Mouse (Mus musculus) adrenal gland, adult (tissue): ENCODE results near the gene Ncoa4.
"Not testable (repeated sequence)": the region's sequence is repeated elsewhere in the genome, so short reads cannot be mapped to it uniquely, and the experiment has no call there.

Source experiments
- DNase-seq, 2 experiments: peaks; one replicate each; pipeline ENCODE4 v3.0.0; 2022 to 2023; ENCODE audit warnings: low spot score in 1 of 2; ENCODE audit not compliant: inconsistent age in 2 of 2

Gene Ncoa4

GRCm38 (mm10) chr14:32159690-32160246 is at the start of gene Ncoa4:
Gene Ncoa4 (plus strand): TSS chr14:32159865.
- peak; percentile 98 to 100 for DNase-seq

- DNase-seq, result not testable (repeated sequence)
Measured at GRCm38 (mm10) chr14:32112124-32112523, 47.5 kb upstream of the Ncoa4 start.

GRCm38 (mm10) chr14:32120940-32121919 is 38.4 kb upstream of the Ncoa4 start:
- DNase-seq, result no peak

GRCm38 (mm10) chr14:32121920-32122315 is 37.7 kb upstream of the Ncoa4 start:
- peak in 1 of 2 experiments; percentile 68 for DNase-seq

- no peak for DNase-seq
Measured at GRCm38 (mm10) chr14:32124261-32124660, 35.4 kb upstream of the Ncoa4 start.

- DNase-seq, result not testable (repeated sequence)
Measured at GRCm38 (mm10) chr14:32125256-32125655, 34.4 kb upstream of the Ncoa4 start.

DNA sequence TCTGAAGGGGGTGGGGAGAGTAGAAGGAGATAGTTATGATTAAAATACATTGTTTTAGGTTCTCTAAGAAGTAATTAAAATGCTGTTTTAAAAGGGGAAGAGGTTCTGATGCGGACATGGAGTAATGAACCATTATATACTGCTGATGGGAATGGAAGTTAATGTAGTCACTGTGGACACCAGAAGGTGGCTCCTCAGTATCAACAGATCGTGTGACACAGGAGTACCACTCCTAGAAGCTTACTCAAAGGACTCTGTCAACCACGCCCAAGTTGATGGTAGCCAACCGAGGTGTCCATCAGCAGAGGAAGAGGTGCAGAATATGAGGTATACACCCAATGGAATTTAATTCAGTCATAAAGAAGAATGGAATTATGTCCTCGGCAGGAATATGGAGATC is 31.3 kb upstream of the Ncoa4 start:
- no peak for DNase-seq

- no peak for DNase-seq
Measured at GRCm38 (mm10) chr14:32131836-32132235, 27.8 kb upstream of the Ncoa4 start.

GRCm38 (mm10) chr14:32134293-32134692 is 25.4 kb upstream of the Ncoa4 start:
- DNase-seq, result no peak

- not testable (repeated sequence) for DNase-seq
Measured at GRCm38 (mm10) chr14:32136467-32136866, 23.2 kb upstream of the Ncoa4 start.

GRCm38 (mm10) chr14:32140359-32140965 is 19.2 kb upstream of the Ncoa4 start:
- DNase-seq, result no peak

GRCm38 (mm10) chr14:32141723-32142122 is 17.9 kb upstream of the Ncoa4 start, which contains the start of gene Msmb:
Gene Msmb (plus strand): TSS chr14:32142023.
- DNase-seq, result no peak

DNA sequence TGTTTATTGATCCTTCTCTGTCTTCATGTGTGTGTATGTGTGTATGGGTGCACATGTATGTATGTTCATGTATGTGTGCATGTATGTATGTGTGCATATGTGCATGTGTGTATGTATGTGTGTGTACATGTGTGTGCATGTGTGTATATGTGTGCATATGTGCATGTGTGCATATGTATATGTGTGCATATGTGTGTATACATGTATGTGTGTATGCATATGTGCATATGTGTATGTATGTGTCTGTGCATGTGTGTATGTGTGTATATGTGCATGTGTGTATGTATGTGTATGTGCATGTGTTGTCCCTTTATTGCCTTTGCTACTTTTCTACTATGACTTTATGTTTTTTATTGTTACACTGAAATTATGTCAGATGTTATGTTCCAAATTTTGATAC is 14.9 kb upstream of the Ncoa4 start:
- no peak for DNase-seq

- DNase-seq, result no peak
Measured at GRCm38 (mm10) chr14:32145401-32145800, 14.3 kb upstream of the Ncoa4 start.

- no peak for DNase-seq
Measured at GRCm38 (mm10) chr14:32145809-32146511, 13.7 kb upstream of the Ncoa4 start.

GRCm38 (mm10) chr14:32146578-32146977 is 13.1 kb upstream of the Ncoa4 start:
- no peak for DNase-seq

DNA sequence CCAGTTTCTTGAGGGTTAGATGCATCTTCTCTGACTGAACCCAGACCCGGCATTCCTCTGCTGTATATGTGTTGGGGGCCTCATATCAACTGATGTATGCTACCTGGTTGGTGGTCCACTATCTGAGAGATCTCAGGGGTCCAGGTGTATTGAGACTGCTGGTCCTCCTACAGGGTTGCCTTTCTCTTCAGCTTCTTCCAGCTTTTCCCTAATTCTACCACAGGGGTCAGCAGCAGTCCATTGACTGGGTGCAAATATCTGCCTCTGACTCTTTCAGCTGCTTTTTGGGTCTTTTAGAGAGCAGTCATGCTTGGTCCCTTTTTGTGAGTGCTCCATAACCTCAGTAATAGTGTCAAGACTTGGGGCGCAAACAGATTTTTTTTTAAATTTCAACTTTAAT is 8.8 kb upstream of the Ncoa4 start:
- no peak for DNase-seq

DNA sequence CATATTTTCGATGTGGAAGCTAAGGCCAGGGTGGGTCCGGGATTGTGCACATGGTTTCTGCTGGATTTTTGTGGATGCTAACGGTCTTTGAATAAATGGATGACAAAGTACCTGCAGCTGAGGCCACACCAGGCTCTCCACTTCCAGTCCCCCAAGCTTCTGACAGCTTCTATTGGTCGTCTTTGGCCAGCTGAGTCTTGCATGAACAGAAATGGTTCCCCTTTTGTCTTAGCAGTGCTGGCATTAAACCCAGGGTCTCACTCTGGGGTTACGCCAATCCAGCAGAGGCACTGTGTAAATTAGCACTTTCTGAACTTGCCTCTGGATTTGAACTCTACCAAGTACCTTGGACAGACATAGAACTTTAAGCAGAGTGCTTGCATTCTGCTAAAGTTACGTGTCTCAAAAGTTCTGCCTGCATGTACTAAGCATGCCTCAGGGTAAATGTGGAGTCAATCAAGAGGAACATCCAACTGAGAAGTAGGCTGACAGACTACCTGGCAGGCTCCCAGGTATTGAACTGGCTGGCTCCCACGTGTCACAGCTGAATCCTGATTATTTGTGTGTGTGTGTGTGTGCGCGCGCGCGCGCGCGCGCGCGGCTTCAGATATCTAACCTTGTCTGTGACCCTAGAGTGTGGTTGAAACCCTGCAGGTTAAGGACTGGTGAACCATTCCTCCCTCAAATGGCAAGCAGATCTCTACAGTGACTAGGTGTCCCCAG is 7.3 kb upstream of the Ncoa4 start:
- no peak for DNase-seq

DNA sequence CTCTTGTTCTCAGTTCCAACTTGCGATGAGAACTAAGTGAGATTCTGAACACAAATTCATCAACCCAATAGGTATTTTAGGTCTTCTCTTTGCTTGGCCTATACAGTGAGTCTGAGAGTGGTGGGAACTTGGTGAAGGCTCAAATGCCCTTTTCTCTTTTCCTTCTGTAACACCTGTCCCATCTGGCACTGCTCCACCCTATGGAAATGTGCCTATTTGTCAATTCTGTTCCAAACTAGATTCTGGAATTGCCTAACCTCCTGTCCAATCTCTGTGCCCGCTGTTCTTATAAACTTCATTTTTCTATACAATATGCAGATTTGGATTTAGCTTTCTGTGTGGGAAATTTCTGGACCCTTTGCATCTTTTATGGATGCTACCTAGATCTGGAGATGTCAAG is 6.5 kb upstream of the Ncoa4 start:
- peak in 1 of 2 experiments; percentile 56 for DNase-seq

DNA sequence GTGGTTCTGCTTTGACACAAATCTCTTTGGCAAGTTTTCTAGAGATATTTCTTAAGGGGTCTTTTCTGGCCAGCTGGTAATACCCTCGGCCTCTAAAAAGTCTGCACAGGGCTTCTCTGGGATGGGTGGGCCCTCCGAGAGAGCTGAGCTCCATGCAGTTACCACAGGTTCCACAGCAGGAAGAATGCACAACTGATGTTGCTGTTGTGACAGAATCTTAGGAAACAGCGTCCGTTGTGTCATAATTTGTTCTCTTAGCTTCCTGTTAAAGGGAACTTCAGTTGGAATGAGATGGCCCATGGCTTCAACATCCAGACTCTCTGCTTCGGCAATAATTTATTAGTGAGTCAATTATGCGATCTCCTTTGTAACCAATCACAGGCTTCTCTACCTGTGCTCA is 4.9 kb upstream of the Ncoa4 start:
- DNase-seq, result no peak
